Mouse (Mus musculus) spleen, adult 2 months (tissue): ENCODE results near the gene Jmy.

Source experiments
- CTCF ChIP-seq: fragments of 200-500 bp; IDR thresholded peaks from 2 replicates; pipeline ENCODE4 v1.5.1; 2011; ENCODE audit warnings: mild to moderate bottlenecking, inconsistent platforms; ENCODE audit not compliant: insufficient read depth, insufficient read length, insufficient replicate concordance; ENCODE audit errors: extremely low read depth
- POLR2A ChIP-seq: fragments of 200-500 bp; IDR thresholded peaks from 2 replicates; pipeline ENCODE4 v1.6.1; 2011; ENCODE audit warnings: low read depth, low read length, inconsistent platforms

GRCm38 (mm10) chr13:93453275-93453674 lies 46.3 kb downstream of the Jmy start:
- no peak for TF ChIP-seq CTCF
- TF ChIP-seq POLR2A = no peak
